Mouse (Mus musculus) limb, embryonic 10.5 days (tissue): ENCODE data around the gene Rps18. TPM values are rescaled to one million over a fixed set of nuclear protein-coding genes. Genes with fewer than 3 reads are reported as not detected.

Source experiments
- DNase-seq: peaks from one replicate; pipeline ENCODE4 v3.0.0-alpha.2; 2017; ENCODE audit warnings: low spot score
- H3K27ac ChIP-seq: fragments of 300-500 bp; sonication (generic); 2 replicates; pipeline ENCODE4 v1.5.1; 2016; ENCODE audit warnings: mild to moderate bottlenecking
- H3K27me3 ChIP-seq: fragments of 300-500 bp; sonication (generic); 2 replicates; pipeline ENCODE4 v1.6.1; 2016; ENCODE audit warnings: low read depth, mild to moderate bottlenecking; ENCODE audit not compliant: poor library complexity, severe bottlenecking
- H3K36me3 ChIP-seq: fragments of 300-500 bp; sonication (generic); 2 replicates; pipeline ENCODE4 v1.6.1; 2016; ENCODE audit warnings: mild to moderate bottlenecking, moderate library complexity
- H3K4me1 ChIP-seq: fragments of 300-500 bp; sonication (generic); 2 replicates; pipeline ENCODE4 v1.6.1; 2016
- H3K4me3 ChIP-seq: fragments of 300-500 bp; sonication (generic); 2 replicates; pipeline ENCODE4 v1.5.1; 2016; ENCODE audit warnings: mild to moderate bottlenecking, moderate library complexity
- H3K9me3 ChIP-seq: fragments of 300-500 bp; sonication (generic); replicated peaks from 2 replicates; pipeline ENCODE4 v1.6.1; 2016; ENCODE audit warnings: mild to moderate bottlenecking
- WGBS: fragments of 180-500 bp; shearing (Covaris S2); methylation state at CpG from one replicate; pipeline ENCODE4 v1.1.7; 2016; 5-methylcytosine and 5-hydroxymethylcytosine counted together
- polyA plus RNA-seq: library from polyadenylated mRNA; unstranded; fragments of >200 nt; fragmentation: Nextera tagmentation; extraction: Ambion mirVana; gene quantifications from 2 replicates; pipeline ENCODE4 v1.2.1, GENCODE M21; 2016

Rps18 gene
- polyA plus RNA-seq, 1 experiment from 2014 or later: 1,605 TPM

- 92% methylated on average over 19 of the region's 19 CpGs for WGBS
- H3K27ac ChIP-seq: no peak overlapping the region
- no peak overlapping the region for H3K4me3 ChIP-seq
- H3K4me1 ChIP-seq: peaks cover 44% of the 10 kb centered on the region
- no peaks in the 10 kb centered on the region for H3K9me3 ChIP-seq
- H3K36me3 ChIP-seq: peaks cover 97% of the 10 kb centered on the region
- no peaks in the 10 kb centered on the region for H3K27me3 ChIP-seq
- no peak for DNase-seq
Measured at GRCm38 (mm10) chr17:33948905-33949537, 6.8 kb downstream of the Rps18 start.

- Histone ChIP-seq H3K27me3 (no peaks in the 10 kb centered on the region), H3K36me3 (peaks cover 96% of the 10 kb centered on the region), H3K9me3 (no peaks in the 10 kb centered on the region), H3K27ac (no peak overlapping the region), H3K4me1 (peaks cover 37% of the 10 kb centered on the region), H3K4me3 (no peak overlapping the region)
- no peak for DNase-seq
- WGBS: 87% methylated on average over 22 of the region's 22 CpGs
Measured at GRCm38 (mm10) chr17:33948090-33948904, 7.5 kb downstream of the Rps18 start.

GRCm38 (mm10) chr17:33947430-33948089 lies 8.2 kb downstream of the Rps18 start:
- Histone ChIP-seq H3K4me1 (peaks cover 30% of the 10 kb centered on the region), H3K27ac (no peak overlapping the region), H3K36me3 (peaks cover 96% of the 10 kb centered on the region), H3K4me3 (no peak overlapping the region), H3K9me3 (no peaks in the 10 kb centered on the region), H3K27me3 (no peaks in the 10 kb centered on the region)
- WGBS: 97% methylated on average over 10 of the region's 10 CpGs
- no peak for DNase-seq

GRCm38 (mm10) chr17:33943454-33943853 lies 12.3 kb downstream of the Rps18 start:
- Histone ChIP-seq H3K4me3 (no peak overlapping the region), H3K9me3 (no peaks in the 10 kb centered on the region), H3K27me3 (no peaks in the 10 kb centered on the region), H3K4me1 (peaks cover 24% of the 10 kb centered on the region), H3K36me3 (peaks cover 75% of the 10 kb centered on the region), H3K27ac (no peak overlapping the region)
- DNase-seq: no peak
- 96% methylated on average over 15 of the region's 15 CpGs for WGBS

GRCm38 (mm10) chr17:33941381-33941780 lies 14.4 kb downstream of the Rps18 start:
- H3K36me3 ChIP-seq: peaks cover 74% of the 10 kb centered on the region
- H3K4me3 ChIP-seq: peak overlapping the region; percentile 90
- 60% methylated on average over 19 of the region's 19 CpGs for WGBS
- H3K4me1 ChIP-seq: peaks cover 24% of the 10 kb centered on the region
- no peak overlapping the region for H3K27ac ChIP-seq
- DNase-seq: no peak
- no peaks in the 10 kb centered on the region for H3K27me3 ChIP-seq
- H3K9me3 ChIP-seq: no peaks in the 10 kb centered on the region

- 2% methylated on average over 26 of the region's 26 CpGs for WGBS
- Histone ChIP-seq H3K36me3 (peaks cover 74% of the 10 kb centered on the region), H3K27me3 (no peaks in the 10 kb centered on the region), H3K4me1 (peaks cover 24% of the 10 kb centered on the region), H3K27ac (peak overlapping the region; percentile 86), H3K4me3 (peak overlapping the region; percentile 90), H3K9me3 (no peaks in the 10 kb centered on the region)
- no peak for DNase-seq
Measured at GRCm38 (mm10) chr17:33940981-33941380, 14.8 kb downstream of the Rps18 start.

GRCm38 (mm10) chr17:33940206-33940805 lies 15.5 kb downstream of the Rps18 start, which contains the start of the genes Pfdn6 and Wdr46:
Gene Pfdn6 (minus strand): TSS chr17:33940343.
Gene Wdr46 (plus strand): TSS chr17:33940660.
- WGBS: under 1% methylated on average over 36 of the region's 36 CpGs
- peaks cover 24% of the 10 kb centered on the region for H3K4me1 ChIP-seq
- H3K36me3 ChIP-seq: peaks cover 74% of the 10 kb centered on the region
- peak within 1 kb of the TSS; percentile 90 for H3K4me3 ChIP-seq
- H3K27me3 ChIP-seq: no peaks in the 10 kb centered on the region
- no peaks in the 10 kb centered on the region for H3K9me3 ChIP-seq
- peak within 1 kb of the TSS; percentile 86 for H3K27ac ChIP-seq
- DNase-seq: peak; percentile 87

GRCm38 (mm10) chr17:33938783-33939182 lies 17.0 kb downstream of the Rps18 start:
- Histone ChIP-seq H3K27me3 (no peaks in the 10 kb centered on the region), H3K4me1 (peaks cover 24% of the 10 kb centered on the region), H3K4me3 (peak overlapping the region; percentile 90), H3K36me3 (peaks cover 75% of the 10 kb centered on the region), H3K27ac (no peak overlapping the region), H3K9me3 (no peaks in the 10 kb centered on the region)
- no peak for DNase-seq
- 79% methylated on average over 11 of the region's 11 CpGs for WGBS

GRCm38 (mm10) chr17:33936993-33937392 lies 18.8 kb downstream of the Rps18 start:
- no peak for DNase-seq
- Histone ChIP-seq H3K27ac (no peak overlapping the region), H3K4me1 (peaks cover 22% of the 10 kb centered on the region), H3K9me3 (no peaks in the 10 kb centered on the region), H3K27me3 (no peaks in the 10 kb centered on the region), H3K4me3 (no peak overlapping the region), H3K36me3 (peaks cover 75% of the 10 kb centered on the region)
- 84% methylated on average over 15 of the region's 15 CpGs for WGBS

GRCm38 (mm10) chr17:33935422-33936055 lies 20.3 kb downstream of the Rps18 start:
- no peaks in the 10 kb centered on the region for H3K9me3 ChIP-seq
- no peak overlapping the region for H3K27ac ChIP-seq
- peaks cover 71% of the 10 kb centered on the region for H3K36me3 ChIP-seq
- peaks cover 22% of the 10 kb centered on the region for H3K4me1 ChIP-seq
- peaks cover 5% of the 10 kb centered on the region; the same call in 1 of the 2 replicates for H3K27me3 ChIP-seq
- 89% methylated on average over 21 of the region's 21 CpGs for WGBS
- H3K4me3 ChIP-seq: peak overlapping the region; percentile 20
- DNase-seq: no peak

- H3K27me3 ChIP-seq: peaks cover 5% of the 10 kb centered on the region; the same call in 1 of the 2 replicates
- H3K4me3 ChIP-seq: peak overlapping the region; percentile 1; the same call in 1 of the 2 replicates
- H3K27ac ChIP-seq: no peak overlapping the region
- WGBS: 92% methylated on average over 15 of the region's 15 CpGs
- no peak for DNase-seq
- no peaks in the 10 kb centered on the region for H3K9me3 ChIP-seq
- H3K36me3 ChIP-seq: peaks cover 59% of the 10 kb centered on the region
- H3K4me1 ChIP-seq: peaks cover 30% of the 10 kb centered on the region
Measured at GRCm38 (mm10) chr17:33932970-33933369, 22.8 kb downstream of the Rps18 start.

GRCm38 (mm10) chr17:33932448-33932847 lies 23.4 kb downstream of the Rps18 start:
- DNase-seq: no peak
- Histone ChIP-seq H3K4me1 (peaks cover 34% of the 10 kb centered on the region), H3K27me3 (peaks cover 5% of the 10 kb centered on the region; the same call in 1 of the 2 replicates), H3K27ac (no peak overlapping the region), H3K4me3 (no peak overlapping the region), H3K36me3 (peaks cover 59% of the 10 kb centered on the region), H3K9me3 (no peaks in the 10 kb centered on the region)
- 91% methylated on average over 14 of the region's 14 CpGs for WGBS
